In genomic region chr4:139581427-139582051, GRCm38 (mm10) we compare ENCODE assay signal across 9 mouse cellular contexts. TPM values are rescaled to one million over a fixed set of nuclear protein-coding genes. Genes with fewer than 3 reads are reported as not detected.
A peak's percentile ranks its signal among the peaks of the same experiment; 100 is the strongest.
DNase-seq lines count a peak whose midpoint lies in the region; ATAC-seq lines count a peak whose summit lies in the region.
"Had no signal": no experiment of that assay in that cellular context is flagged by ENCODE, and none has a peak within 500 bp of the region (broad histone marks: within the 10 kb centered on the region; RNA-seq: fewer than 3 reads in every experiment).

No protein-coding gene starts in this region.

- peaks cover 87% of the 10 kb centered on the region for H3K4me1 ChIP-seq in forebrain, embryonic 10.5 days
- H3K4me1 ChIP-seq in intestine, embryonic 15.5 days (replicated peaks): peaks cover 70% of the 10 kb centered on the region
- H3K4me1 ChIP-seq in lung, embryonic 16.5 days (replicated peaks; ENCODE audit: control insufficient read depth, insufficient read depth, low read length): peaks cover 84% of the 10 kb centered on the region

- 0 out of 2 replicates have a peak overlapping the region, but pooled peaks have one; percentile 15 for H3K9ac ChIP-seq in intestine, embryonic 15.5 days
- H3K9ac ChIP-seq in lung, embryonic 16.5 days (ENCODE audit: low read length): peak overlapping the region; percentile 67

- no peaks in the 10 kb centered on the region for H3K36me3 ChIP-seq in forebrain, embryonic 10.5 days (replicated peaks)
- H3K36me3 ChIP-seq in intestine, embryonic 15.5 days: no peaks in the 10 kb centered on the region
- H3K36me3 ChIP-seq in lung, embryonic 16.5 days (ENCODE audit: control insufficient read depth, insufficient read depth, low read length): no peaks in the 10 kb centered on the region

- peak overlapping the region; percentile 27; the same call in 1 of the 2 replicates for H3K4me3 ChIP-seq in forebrain, embryonic 10.5 days
- peak overlapping the region; percentile 13 for H3K4me3 ChIP-seq in intestine, embryonic 15.5 days (replicated peaks)
- H3K4me3 ChIP-seq in lung, embryonic 16.5 days (ENCODE audit: low read length): peak overlapping the region; percentile 29

- DNase-seq in gastrocnemius, postnatal 10 days: peak; percentile 56
- no peak for DNase-seq in gastrocnemius, adult 8-10 months (ENCODE audit: low spot score in 2 of 2)
- no peak for DNase-seq in forebrain, embryonic 10.5 days (ENCODE audit: extremely low spot score, low spot score)
- no peak for DNase-seq in ovary, postnatal 14 days (ENCODE audit: low spot score)
- no peak for DNase-seq in layer of hippocampus, adult 8-10 months (ENCODE audit: low spot score in 2 of 2)
- DNase-seq in gastrocnemius, postnatal 14 days: no peak

- 71% methylated on average over 6 of the region's 6 CpGs for WGBS in forebrain, embryonic 10.5 days
- 4% methylated on average over 6 of the region's 6 CpGs for WGBS in intestine, embryonic 15.5 days
- 12% methylated on average over 6 of the region's 6 CpGs for WGBS in lung, embryonic 16.5 days

- H3K27ac ChIP-seq in forebrain, embryonic 10.5 days: peak overlapping the region; percentile 88
- H3K27ac ChIP-seq in intestine, embryonic 15.5 days: peak overlapping the region; percentile 89
- H3K27ac ChIP-seq in lung, embryonic 16.5 days (ENCODE audit: low read length): peak overlapping the region; percentile 96

- peak; percentile 52 for ATAC-seq in intestine, embryonic 15.5 days
- ATAC-seq in lung, embryonic 16.5 days (ENCODE audit: low read depth): peak; percentile 24

- intact Hi-C loops in gastrocnemius, postnatal 14 days (cut with DNase I; ENCODE audit: low total_unique reads): no loop called here

- H3K9me3 ChIP-seq in forebrain, embryonic 10.5 days: no peaks in the 10 kb centered on the region
- H3K9me3 ChIP-seq in intestine, embryonic 15.5 days: no peaks in the 10 kb centered on the region
- no peaks in the 10 kb centered on the region for H3K9me3 ChIP-seq in lung, embryonic 16.5 days (ENCODE audit: control insufficient read depth, low read length)

- H3K27me3 ChIP-seq in forebrain, embryonic 10.5 days (ENCODE audit: poor library complexity, severe bottlenecking): peaks cover 10% of the 10 kb centered on the region
- no peaks in the 10 kb centered on the region for H3K27me3 ChIP-seq in intestine, embryonic 15.5 days (replicated peaks)
- H3K27me3 ChIP-seq in lung, embryonic 16.5 days (ENCODE audit: control insufficient read depth, insufficient read depth, low read depth, low read length): no peaks in the 10 kb centered on the region

- peak overlapping the region; percentile 55 for H3K4me2 ChIP-seq in intestine, embryonic 15.5 days (replicated peaks)
- H3K4me2 ChIP-seq in lung, embryonic 16.5 days (ENCODE audit: low read depth, low read length): peak overlapping the region; percentile 52

RNA-seq across cellular contexts. Expression of gene Gm21969, which starts 21.4 kb away (rescaled TPM):
- total RNA-seq in gastrocnemius, postnatal 10 days (2021): not detected
- not detected for total RNA-seq in gastrocnemius, adult 8-10 months (2022)
- polyA plus RNA-seq in forebrain, embryonic 10.5 days (2016; fragmentation: Nextera tagmentation; extraction: Ambion mirVana): not detected in 2 replicates
- not detected in 2 replicates for polyA plus RNA-seq in intestine, embryonic 15.5 days (2015; fragmentation: Nextera tagmentation; extraction: Ambion mirVana)
- polyA plus RNA-seq in lung, embryonic 16.5 days (2015; fragmentation: Nextera tagmentation; extraction: Ambion mirVana): 0.05 TPM in 1 of 2 replicates, not detected in the other
- total RNA-seq in layer of hippocampus, adult 8-10 months (2022): not detected
- total RNA-seq in gastrocnemius, postnatal 14 days (2021): not detected
- polyA plus RNA-seq: cortical plate, adult 2 months had no signal

RNA-seq across cellular contexts. Expression of gene Aldh4a1, which starts 41.1 kb away (rescaled TPM):
- 10 to 100 TPM; 30.3 to 39.8 TPM for total RNA-seq in gastrocnemius, postnatal 10 days (2021)
- total RNA-seq in gastrocnemius, adult 8-10 months (2022): 10 to 100 TPM; 59.0 to 74.1 (median 66.3) TPM
- polyA plus RNA-seq in forebrain, embryonic 10.5 days (2016; fragmentation: Nextera tagmentation; extraction: Ambion mirVana): 22.7 and 22.8 TPM in 2 replicates
- 14.4 and 17.1 TPM in 2 replicates for polyA plus RNA-seq in intestine, embryonic 15.5 days (2015; fragmentation: Nextera tagmentation; extraction: Ambion mirVana)
- 25.5 and 30.7 TPM in 2 replicates for polyA plus RNA-seq in lung, embryonic 16.5 days (2015; fragmentation: Nextera tagmentation; extraction: Ambion mirVana)
- 10 to 100 TPM; 19.3 to 26.5 (median 21.0) TPM for total RNA-seq in layer of hippocampus, adult 8-10 months (2022)
- total RNA-seq in gastrocnemius, postnatal 14 days (2021): 10 to 100 TPM; 45.0 to 47.7 TPM

RNA-seq across cellular contexts. Expression of gene Iffo2, which starts 51.2 kb away (rescaled TPM):
- 1 to 10 TPM; 5.6 to 7.5 TPM for total RNA-seq in gastrocnemius, postnatal 10 days (2021)
- total RNA-seq in gastrocnemius, adult 8-10 months (2022): 1 to 10 TPM; 1.2 to 1.9 (median 1.7) TPM
- polyA plus RNA-seq in forebrain, embryonic 10.5 days (2016; fragmentation: Nextera tagmentation; extraction: Ambion mirVana): 2.3 and 3.0 TPM in 2 replicates
- 2.9 and 3.2 TPM in 2 replicates for polyA plus RNA-seq in intestine, embryonic 15.5 days (2015; fragmentation: Nextera tagmentation; extraction: Ambion mirVana)
- polyA plus RNA-seq in lung, embryonic 16.5 days (2015; fragmentation: Nextera tagmentation; extraction: Ambion mirVana): 2.9 and 3.7 TPM in 2 replicates
- 10 to 100 TPM; 16.0 to 18.5 (median 17.7) TPM for total RNA-seq in layer of hippocampus, adult 8-10 months (2022)
- total RNA-seq in gastrocnemius, postnatal 14 days (2021): 1 to 10 TPM; 3.9 to 4.9 TPM
